Mouse (Mus musculus) fibroblast of lung, adult 2 months (primary cell): ENCODE results near the gene Smoc2.

Experiments
- DNase-seq: peaks from one replicate; pipeline ENCODE4 v3.0.0-alpha.2; 2011; ENCODE audit warnings: low read depth

Smoc2 gene

DNA sequence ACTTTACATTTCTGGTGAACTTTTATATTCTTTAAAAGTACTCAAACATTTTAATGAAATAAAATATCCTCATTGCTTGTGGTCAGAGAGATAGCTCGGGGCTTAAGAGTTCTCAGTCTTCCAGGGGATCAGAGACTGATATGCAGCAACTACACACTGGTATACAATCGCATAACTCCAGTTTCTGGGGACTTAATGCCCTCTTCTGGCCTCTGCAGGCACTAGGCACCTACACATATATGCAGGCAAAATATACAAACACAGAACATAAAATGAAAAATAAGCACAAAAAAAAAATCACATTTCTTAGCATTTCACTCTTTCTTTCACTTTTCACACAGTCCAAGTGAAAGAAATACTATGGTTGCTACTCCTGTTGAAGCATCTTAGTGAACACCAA lies 133.2 kb downstream of the Smoc2 start:
- no peak for DNase-seq

DNA sequence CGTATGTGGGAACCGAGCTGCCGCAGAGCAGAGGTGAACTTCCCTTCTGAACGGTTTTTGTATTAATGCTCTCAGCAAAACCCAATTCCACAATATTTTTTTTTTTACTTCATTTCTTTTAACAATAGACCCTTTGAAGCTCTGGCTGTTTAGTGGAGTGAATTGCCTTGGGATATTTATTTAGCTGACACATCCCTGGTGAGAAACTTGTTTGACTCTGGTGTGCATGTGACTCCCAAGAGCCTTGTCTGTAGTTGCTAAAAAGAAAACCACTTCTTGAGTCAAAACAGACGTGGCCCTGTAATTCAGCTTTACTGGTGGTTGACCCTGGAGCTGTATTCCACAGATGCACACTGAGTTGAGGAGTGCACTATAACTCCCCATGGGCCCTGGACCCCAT lies 135.2 kb downstream of the Smoc2 start:
- DNase-seq: peak; percentile 73

DNA sequence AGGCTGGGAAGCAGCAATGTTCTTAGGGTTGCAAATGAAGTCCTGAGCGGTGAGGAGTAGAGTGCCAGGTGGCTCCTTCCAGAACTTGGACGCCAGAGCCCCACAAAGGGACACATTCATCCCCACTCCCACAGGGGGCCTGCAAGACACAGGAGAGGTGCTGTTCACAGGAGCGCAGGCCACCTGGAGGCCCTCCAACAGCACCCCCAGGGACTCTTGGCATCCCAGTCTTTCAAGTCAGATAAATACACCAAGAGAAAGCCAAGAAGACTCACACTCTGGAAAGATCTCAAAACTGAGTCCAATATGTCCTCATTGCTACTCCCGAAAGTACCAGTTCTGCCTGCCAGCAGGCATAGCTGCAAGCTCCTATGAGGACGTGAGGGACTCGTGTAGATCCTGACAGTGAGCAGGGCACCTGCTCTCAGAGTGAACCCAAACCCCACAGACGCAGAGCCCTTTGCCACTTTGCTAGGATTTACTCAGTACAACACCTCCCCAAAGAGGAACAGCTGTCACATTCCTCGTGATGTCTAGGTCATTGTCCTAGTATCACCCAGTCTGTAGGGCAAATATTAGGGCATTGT lies 141.2 kb downstream of the Smoc2 start:
- no peak for DNase-seq

DNA sequence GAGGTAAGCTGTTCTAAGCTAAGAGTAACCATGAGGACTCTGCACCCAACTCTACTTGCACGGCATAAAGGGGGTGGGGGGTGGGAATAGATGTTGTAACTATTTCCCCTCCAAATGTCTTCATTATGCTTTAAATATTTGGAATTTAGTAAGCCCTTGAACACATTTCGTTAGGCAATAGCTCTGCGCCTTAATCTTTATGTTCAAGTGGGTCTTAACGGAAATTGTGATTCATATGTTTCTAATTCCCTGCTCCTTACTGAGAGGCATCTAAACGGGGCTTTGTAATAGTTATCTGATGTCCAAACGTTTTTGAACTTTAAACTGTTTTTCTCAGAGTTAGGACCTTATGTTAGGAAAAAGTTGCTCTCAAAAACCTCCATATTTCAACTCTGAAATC lies 147.2 kb downstream of the Smoc2 start:
- DNase-seq: no peak

DNA sequence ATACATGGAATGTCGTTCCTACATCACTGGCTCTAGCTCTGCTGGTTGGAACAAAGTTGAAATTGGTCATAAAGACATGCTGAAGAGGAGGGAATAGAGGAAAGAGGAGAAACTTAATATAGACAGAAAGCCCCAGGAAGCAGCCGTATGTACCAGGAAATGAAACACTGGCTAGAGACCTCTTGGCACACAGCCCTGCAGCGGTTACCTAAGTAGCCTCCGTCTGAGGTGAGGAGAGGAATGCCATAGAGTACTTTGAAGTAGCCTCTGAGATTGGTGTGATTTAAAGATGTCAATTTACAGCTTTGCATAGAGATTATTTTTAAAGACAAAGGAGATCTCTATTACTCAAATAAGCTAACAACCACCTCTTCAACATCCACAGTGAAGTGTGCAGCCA lies 155.4 kb downstream of the Smoc2 start:
- no peak for DNase-seq

DNA sequence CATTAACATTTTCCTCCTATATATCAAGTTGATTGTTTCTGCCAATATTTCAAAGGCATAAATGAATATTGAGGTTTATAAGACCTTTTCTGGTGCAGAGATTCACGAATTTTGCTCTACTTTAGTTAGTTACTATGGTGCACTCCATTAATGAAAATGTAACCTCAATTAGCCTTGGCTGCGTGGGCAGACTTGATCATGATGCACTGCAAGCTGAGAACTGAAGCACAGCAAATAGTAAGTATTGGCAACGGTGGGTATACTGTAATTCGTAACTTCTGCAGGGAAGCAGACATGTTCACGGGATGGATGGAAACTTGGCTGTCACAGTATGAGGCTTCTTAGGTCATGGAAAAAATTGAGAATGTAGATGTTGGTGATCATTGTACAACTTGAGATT lies 166.3 kb downstream of the Smoc2 start:
- no peak for DNase-seq

DNA sequence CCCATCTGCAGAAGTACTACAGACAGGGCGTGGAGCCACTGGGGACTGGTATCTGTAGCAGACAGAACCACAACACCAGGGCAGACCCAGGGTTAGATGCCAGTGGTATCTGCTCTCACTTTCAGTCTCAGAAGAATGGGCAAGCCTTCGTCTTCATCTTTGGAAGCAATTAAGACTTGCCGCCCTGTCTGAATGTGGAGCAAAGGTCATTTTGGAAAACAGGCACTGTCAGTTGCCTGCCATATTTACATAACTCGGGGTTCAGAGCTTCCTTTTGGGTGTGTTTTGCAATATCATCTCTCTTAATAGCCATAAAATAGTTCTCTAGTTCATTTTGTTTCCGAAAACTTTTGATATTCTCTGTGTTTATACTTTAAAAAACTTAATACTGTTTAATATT lies 168.0 kb downstream of the Smoc2 start:
- no peak for DNase-seq
